Mouse (Mus musculus): Measurements from ENCODE around the gene Shq1. TPM values are rescaled to one million over a fixed set of nuclear protein-coding genes. Genes with fewer than 3 reads are reported as not detected.
A peak's percentile ranks its signal among the peaks of the same experiment; 100 is the strongest.

The Shq1 gene
- polyA plus RNA-seq, 1 experiment, result 5.8 TPM

DNA sequence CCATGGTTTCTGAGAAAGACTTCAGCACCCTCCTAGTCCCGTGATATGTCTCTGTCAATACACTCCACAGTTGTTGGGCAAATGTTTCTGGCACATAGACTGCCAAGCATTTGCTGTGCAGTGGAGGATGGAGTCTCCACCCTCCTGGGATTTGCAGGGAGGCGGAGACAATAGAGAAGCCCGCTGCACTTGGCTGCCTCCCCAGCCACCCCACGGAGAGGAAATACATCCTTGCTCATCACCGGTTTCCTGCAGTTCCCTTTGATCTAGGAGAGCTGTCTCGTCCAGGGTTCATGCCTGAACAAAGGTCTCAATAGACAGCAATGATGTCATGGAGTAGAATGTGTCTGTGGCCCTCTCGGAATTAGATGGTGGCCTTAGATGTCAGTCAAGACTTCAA is 38.5 kb upstream of the Shq1 start:
- Histone ChIP-seq H3K4me3 (ENCODE audit: control insufficient read depth, low read depth, low read length) (no peak overlapping the region), H3K4me1 (ENCODE audit: control insufficient read depth, insufficient read depth, low read length) (peaks cover 9% of the 10 kb centered on the region), H3K27me3 (ENCODE audit: control insufficient read depth, insufficient read depth, low read length) (no peaks in the 10 kb centered on the region), H3K27ac (ENCODE audit: control insufficient read depth, insufficient read depth, low read depth, low read length) (no peak overlapping the region), H3K36me3 (ENCODE audit: control insufficient read depth, insufficient read depth, low read length) (no peaks in the 10 kb centered on the region)
- TF ChIP-seq POLR2A (IDR thresholded peaks at IDR 0.05; ENCODE audit: control insufficient read depth, low read depth, low read length) (no peak), CTCF (IDR thresholded peaks at IDR 0.05; ENCODE audit: control insufficient read depth, insufficient read depth, insufficient replicate concordance, low read depth, low read length) (no peak)

DNA sequence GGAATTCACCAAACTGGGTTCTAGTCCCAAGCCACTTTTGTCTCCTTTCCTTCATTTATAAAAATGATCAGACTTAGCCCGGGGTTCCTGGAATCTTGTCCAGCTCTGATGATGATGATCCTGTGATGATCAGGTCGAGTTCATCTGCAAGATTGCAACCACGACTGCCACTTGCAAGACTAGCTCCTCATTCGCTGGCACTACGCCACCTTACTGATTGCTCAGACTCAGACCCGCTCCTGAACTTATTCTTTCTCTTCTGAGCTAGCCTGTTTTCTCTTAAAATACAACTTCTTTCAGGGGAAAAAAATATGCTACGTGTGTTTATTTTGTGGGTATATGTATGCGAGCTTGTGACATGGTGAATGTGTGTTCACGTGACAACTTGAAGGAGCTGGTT is 38.0 kb upstream of the Shq1 start:
- H3K27me3 ChIP-seq (ENCODE audit: control insufficient read depth, insufficient read depth, low read length), result no peaks in the 10 kb centered on the region
- H3K27ac ChIP-seq (ENCODE audit: control insufficient read depth, insufficient read depth, low read depth, low read length), result no peak overlapping the region
- TF ChIP-seq CTCF (IDR thresholded peaks at IDR 0.05; ENCODE audit: control insufficient read depth, insufficient read depth, insufficient replicate concordance, low read depth, low read length) (no peak), POLR2A (IDR thresholded peaks at IDR 0.05; ENCODE audit: control insufficient read depth, low read depth, low read length) (no peak)
- H3K4me3 ChIP-seq (ENCODE audit: control insufficient read depth, low read depth, low read length), result no peak overlapping the region
- H3K4me1 ChIP-seq (ENCODE audit: control insufficient read depth, insufficient read depth, low read length), result peaks cover 11% of the 10 kb centered on the region
- H3K36me3 ChIP-seq (ENCODE audit: control insufficient read depth, insufficient read depth, low read length), result no peaks in the 10 kb centered on the region

DNA sequence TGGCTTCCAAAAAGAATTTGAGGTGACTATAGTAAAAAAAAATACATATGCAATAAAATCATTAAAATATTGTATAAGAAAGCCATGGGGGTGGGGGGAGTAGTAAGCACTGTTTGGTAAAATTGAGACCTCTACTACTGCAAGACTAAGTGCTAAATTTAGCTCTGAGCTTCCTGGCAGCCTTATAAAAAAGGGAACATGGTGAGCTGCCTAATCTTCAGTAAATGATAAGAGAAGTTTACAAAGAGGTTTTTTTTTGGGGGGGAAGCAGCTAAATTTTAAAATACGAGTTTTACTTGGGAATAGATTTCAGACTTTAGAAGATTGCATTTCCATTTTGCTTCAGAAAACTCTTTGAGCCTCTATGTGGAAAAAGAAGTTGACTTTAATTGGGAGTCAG is 37.3 kb upstream of the Shq1 start:
- no peak for TF ChIP-seq CTCF (IDR thresholded peaks at IDR 0.05; ENCODE audit: control insufficient read depth, insufficient read depth, insufficient replicate concordance, low read depth, low read length)
- TF ChIP-seq POLR2A (IDR thresholded peaks at IDR 0.05; ENCODE audit: control insufficient read depth, low read depth, low read length), result no peak
- no peak overlapping the region for H3K4me3 ChIP-seq (ENCODE audit: control insufficient read depth, low read depth, low read length)
- no peak overlapping the region for H3K27ac ChIP-seq (ENCODE audit: control insufficient read depth, insufficient read depth, low read depth, low read length)
- peaks cover 11% of the 10 kb centered on the region for H3K4me1 ChIP-seq (ENCODE audit: control insufficient read depth, insufficient read depth, low read length)
- H3K36me3 ChIP-seq (ENCODE audit: control insufficient read depth, insufficient read depth, low read length), result no peaks in the 10 kb centered on the region
- H3K27me3 ChIP-seq (ENCODE audit: control insufficient read depth, insufficient read depth, low read length), result no peaks in the 10 kb centered on the region

GRCm38 (mm10) chr6:100707557-100707956 is 36.6 kb upstream of the Shq1 start:
- Histone ChIP-seq H3K36me3 (ENCODE audit: control insufficient read depth, insufficient read depth, low read length) (no peaks in the 10 kb centered on the region), H3K4me1 (ENCODE audit: control insufficient read depth, insufficient read depth, low read length) (peaks cover 11% of the 10 kb centered on the region), H3K27me3 (ENCODE audit: control insufficient read depth, insufficient read depth, low read length) (no peaks in the 10 kb centered on the region), H3K27ac (ENCODE audit: control insufficient read depth, insufficient read depth, low read depth, low read length) (no peak overlapping the region), H3K4me3 (ENCODE audit: control insufficient read depth, low read depth, low read length) (no peak overlapping the region)
- no peak for TF ChIP-seq CTCF (IDR thresholded peaks at IDR 0.05; ENCODE audit: control insufficient read depth, insufficient read depth, insufficient replicate concordance, low read depth, low read length)
- TF ChIP-seq POLR2A (IDR thresholded peaks at IDR 0.05; ENCODE audit: control insufficient read depth, low read depth, low read length), result no peak

GRCm38 (mm10) chr6:100706861-100707260 is 35.9 kb upstream of the Shq1 start:
- H3K27ac ChIP-seq (ENCODE audit: control insufficient read depth, insufficient read depth, low read depth, low read length), result no peak overlapping the region
- no peaks in the 10 kb centered on the region for H3K27me3 ChIP-seq (ENCODE audit: control insufficient read depth, insufficient read depth, low read length)
- TF ChIP-seq POLR2A (IDR thresholded peaks at IDR 0.05; ENCODE audit: control insufficient read depth, low read depth, low read length) (no peak), CTCF (IDR thresholded peaks at IDR 0.05; ENCODE audit: control insufficient read depth, insufficient read depth, insufficient replicate concordance, low read depth, low read length) (no peak)
- H3K36me3 ChIP-seq (ENCODE audit: control insufficient read depth, insufficient read depth, low read length), result no peaks in the 10 kb centered on the region
- H3K4me1 ChIP-seq (ENCODE audit: control insufficient read depth, insufficient read depth, low read length), result peaks cover 11% of the 10 kb centered on the region
- H3K4me3 ChIP-seq (ENCODE audit: control insufficient read depth, low read depth, low read length), result no peak overlapping the region

GRCm38 (mm10) chr6:100705366-100705811 is 34.4 kb upstream of the Shq1 start:
- H3K27ac ChIP-seq (ENCODE audit: control insufficient read depth, insufficient read depth, low read depth, low read length), result no peak overlapping the region
- no peaks in the 10 kb centered on the region for H3K36me3 ChIP-seq (ENCODE audit: control insufficient read depth, insufficient read depth, low read length)
- TF ChIP-seq POLR2A (IDR thresholded peaks at IDR 0.05; ENCODE audit: control insufficient read depth, low read depth, low read length) (no peak), CTCF (IDR thresholded peaks at IDR 0.05; ENCODE audit: control insufficient read depth, insufficient read depth, insufficient replicate concordance, low read depth, low read length) (no peak)
- H3K4me1 ChIP-seq (ENCODE audit: control insufficient read depth, insufficient read depth, low read length), result peaks cover 11% of the 10 kb centered on the region
- no peaks in the 10 kb centered on the region for H3K27me3 ChIP-seq (ENCODE audit: control insufficient read depth, insufficient read depth, low read length)
- H3K4me3 ChIP-seq (ENCODE audit: control insufficient read depth, low read depth, low read length), result peak overlapping the region; percentile 75

DNA sequence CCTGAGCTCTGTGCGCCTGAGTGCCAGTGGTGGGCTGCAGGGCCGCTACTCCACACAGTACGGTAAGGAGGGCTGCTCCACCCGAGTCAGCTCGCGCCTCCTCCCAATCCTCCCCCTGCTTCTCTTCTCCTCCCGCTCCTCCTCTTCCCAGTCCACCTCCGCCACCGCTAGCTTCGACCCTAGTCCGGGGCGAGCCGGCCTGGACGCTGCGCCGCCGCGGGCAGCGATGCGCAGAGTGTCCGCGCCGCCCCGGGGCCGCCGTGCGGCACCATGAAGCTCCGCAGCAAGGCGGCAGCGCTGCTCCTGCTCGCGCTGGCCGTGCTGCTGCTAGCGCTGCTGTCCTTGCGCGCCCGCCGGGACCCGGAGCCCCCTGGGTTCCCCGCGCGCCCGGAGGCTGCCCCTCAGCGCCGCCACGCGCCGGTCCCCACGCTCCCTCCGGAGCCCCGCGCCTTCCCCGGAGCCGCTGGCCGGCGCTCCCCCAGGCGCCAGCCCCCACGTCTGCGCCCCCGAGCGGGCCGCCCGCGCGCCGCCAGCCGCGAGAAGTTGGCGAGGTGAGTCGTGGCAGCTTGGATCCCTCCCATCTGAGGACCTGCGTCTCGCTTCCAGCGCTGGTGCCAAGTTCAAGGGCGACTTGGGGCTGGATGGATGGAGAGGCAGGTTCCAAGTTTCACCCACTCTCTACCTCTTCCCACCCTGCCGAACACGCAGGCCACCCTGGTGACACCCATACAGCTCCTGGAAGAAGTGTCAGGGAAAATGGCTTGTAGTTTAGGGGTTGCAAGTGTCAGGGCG is 33.8 kb upstream of the Shq1 start, which contains the start of gene Gxylt2:
TSS of gene Gxylt2 (plus strand) at position 161 of the 792 bp plus-strand sequence.
- Histone ChIP-seq H3K4me1 (ENCODE audit: control insufficient read depth, insufficient read depth, low read length) (peaks cover 11% of the 10 kb centered on the region), H3K27me3 (ENCODE audit: control insufficient read depth, insufficient read depth, low read length) (no peaks in the 10 kb centered on the region), H3K4me3 (ENCODE audit: control insufficient read depth, low read depth, low read length) (peak within 1 kb of the TSS; percentile 75), H3K27ac (ENCODE audit: control insufficient read depth, insufficient read depth, low read depth, low read length) (no peak within 1 kb of the TSS), H3K36me3 (ENCODE audit: control insufficient read depth, insufficient read depth, low read length) (no peaks in the 10 kb centered on the region)
- TF ChIP-seq POLR2A (IDR thresholded peaks at IDR 0.05; ENCODE audit: control insufficient read depth, low read depth, low read length) (no peak), CTCF (IDR thresholded peaks at IDR 0.05; ENCODE audit: control insufficient read depth, insufficient read depth, insufficient replicate concordance, low read depth, low read length) (no peak)

Measured in testis, adult 2 months (tissue).